Mouse (Mus musculus): ENCODE results near the gene Il7r.

- TF ChIP-seq CTCF (conservative IDR thresholded peaks at IDR 0.05; ENCODE audit: low read length) (no peak), POU5F1 (IDR thresholded peaks at IDR 0.05; ENCODE audit: borderline replicate concordance, low read length) (no peak)
These were observed 1.6 kb downstream of the Il7r start for GRCm38 (mm10) chr15:9528186-9528935.
